Mouse (Mus musculus): Measurements from ENCODE around the gene Dgki. TPM values are rescaled to one million over a fixed set of nuclear protein-coding genes. Genes with fewer than 3 reads are reported as not detected.
A peak's percentile ranks its signal among the peaks of the same experiment; 100 is the strongest.

Dgki gene
- total and polyA plus RNA-seq, 3 experiments, result 4.4 to 8.7 (median 7.7) TPM

DNA sequence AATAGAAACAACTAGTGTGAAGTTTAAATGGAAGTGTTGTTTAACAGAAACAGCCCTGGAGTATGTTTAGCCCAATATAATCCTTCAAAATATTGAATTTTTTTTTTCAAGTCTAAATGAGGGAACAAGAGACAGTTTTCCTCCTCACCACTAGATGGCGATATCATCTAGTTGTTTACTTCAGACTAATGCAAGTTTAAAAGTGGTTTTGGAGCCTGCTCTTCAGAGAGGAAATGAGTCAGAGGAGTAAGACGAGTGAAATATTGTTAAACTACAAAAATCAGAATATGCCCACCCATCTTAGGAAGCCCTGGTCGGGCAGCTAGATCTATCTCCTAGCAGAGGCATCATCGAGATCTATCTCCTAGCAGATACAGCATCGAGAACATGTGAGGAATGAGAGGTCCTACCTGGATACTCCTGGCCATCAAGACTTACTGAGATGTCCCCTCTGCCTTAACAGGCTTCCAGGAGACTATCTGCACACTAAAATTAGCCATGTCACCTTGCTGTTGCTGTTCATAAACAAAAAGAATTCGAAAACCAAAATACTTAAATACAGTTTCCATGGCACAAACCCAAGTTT, 245.5 kb downstream of the Dgki start:
- Histone ChIP-seq H3K79me2 (replicated peaks; ENCODE audit: control insufficient read depth, extremely low read depth, insufficient read depth, poor library complexity, severe bottlenecking) (peaks cover 17% of the 10 kb centered on the region; the same call in 1 of the 2 replicates), H3K36me3 (replicated peaks in 1 of 2; ENCODE audit: control insufficient read depth in 1 of 2, insufficient read depth in 1 of 2, low read length in 1 of 2) (peaks cover 0 to 30% of the 10 kb centered on the region in 2 experiments), H3K9ac (ENCODE audit: insufficient read depth, low read depth) (peak overlapping the region; percentile 88), H3K27me3 (replicated peaks) (no peaks in the 10 kb centered on the region), H3K27ac (ENCODE audit: insufficient read depth, low read depth) (peak overlapping the region; percentile 99), H3K9me3 (replicated peaks; ENCODE audit: low read length) (no peaks in the 10 kb centered on the region), H3K4me2 (ENCODE audit: insufficient read depth, low read depth, poor library complexity, severe bottlenecking) (peak overlapping the region; percentile 38), H3K4me3 (replicated peaks in 1 of 3; ENCODE audit: low read depth in 2 of 3, low read length in 2 of 3, poor library complexity in 1 of 3) (peak overlapping the region; percentile 9 to 47 (median 14)), H3K4me1 (ENCODE audit: control insufficient read depth in 1 of 2, insufficient read depth in 2 of 2) (peaks cover 24 to 88% of the 10 kb centered on the region in 2 experiments)
- in situ Hi-C loops (cut with MboI; ENCODE audit: low pct_ligation_motif_present, low pct_unique_long_range_greater_than_20kb, low sequenced_read_pairs), result loop anchor here (5.0 to 10.0 kb wide), 2 partner anchors 298 to 390 kb away; partner anchors contain the start of gene Creb3l2
- TF ChIP-seq MEF2A (IDR thresholded peaks at IDR 0.05; ENCODE audit: borderline replicate concordance, low read depth, low read length) (no peak), CTCF (conservative IDR thresholded peaks at IDR 0.05 in 1 of 2, IDR thresholded peaks at IDR 0.05 in 1 of 2; ENCODE audit: low read depth in 2 of 2, low read length in 2 of 2) (peak; percentile 51 to 87; a peak in 3 of 4 replicates), NRF1 (IDR thresholded peaks at IDR 0.05; ENCODE audit: low read depth, low read length) (no peak), EP300 (IDR thresholded peaks at IDR 0.05; ENCODE audit: low read length) (peak; percentile 39; the same call in 1 of the 2 replicates), ETS1 (conservative IDR thresholded peaks at IDR 0.05; ENCODE audit: low read depth, low read length) (peak; percentile 60; the same call in 1 of the 2 replicates), ELF1 (IDR thresholded peaks at IDR 0.05; ENCODE audit: low read depth, low read length) (no peak), TCF12 (IDR thresholded peaks at IDR 0.05; ENCODE audit: low read depth, low read length) (no peak), E2F4 (IDR thresholded peaks at IDR 0.05; ENCODE audit: insufficient replicate concordance, low read depth, low read length) (no peak), BHLHE40 (IDR thresholded peaks at IDR 0.05; ENCODE audit: low read depth, low read length) (peak; percentile 41; the same call in 1 of the 2 replicates), IRF4 (IDR thresholded peaks at IDR 0.05; ENCODE audit: low read depth, low read length) (peak; percentile 68; the same call in 1 of the 2 replicates), JUND (conservative IDR thresholded peaks at IDR 0.05; ENCODE audit: low read depth, low read length) (peak; percentile 87), POLR2AphosphoS2 (IDR thresholded peaks at IDR 0.05; ENCODE audit: low read depth, low read length) (no peak), ZNF384 (IDR thresholded peaks at IDR 0.05; ENCODE audit: low read depth, low read length) (peak; percentile 87), ZKSCAN1 (IDR thresholded peaks at IDR 0.05; ENCODE audit: borderline replicate concordance, low read depth, low read length) (no peak), CHD2 (IDR thresholded peaks at IDR 0.05; ENCODE audit: low read length) (no peak), JUN (IDR thresholded peaks at IDR 0.05; ENCODE audit: insufficient read depth, low read depth, low read length) (no peak; the same call in 1 of the 2 replicates), GABPA (IDR thresholded peaks at IDR 0.05; ENCODE audit: insufficient replicate concordance, low read depth, low read length) (no peak), USF2 (conservative IDR thresholded peaks at IDR 0.05; ENCODE audit: low read depth, low read length) (no peak), MXI1 (IDR thresholded peaks at IDR 0.05; ENCODE audit: low read depth, low read length) (no peak), NELFE (IDR thresholded peaks at IDR 0.05; ENCODE audit: low read depth, low read length) (no peak), MAFK (IDR thresholded peaks at IDR 0.05; ENCODE audit: insufficient replicate concordance, low read length) (no peak), MAZ (IDR thresholded peaks at IDR 0.05; ENCODE audit: low read depth, low read length) (no peak), MAX (IDR thresholded peaks at IDR 0.05; ENCODE audit: low read length) (no peak), UBTF (IDR thresholded peaks at IDR 0.05; ENCODE audit: low read depth, low read length) (no peak), ZC3H11A (IDR thresholded peaks at IDR 0.05; ENCODE audit: low read depth, low read length) (no peak; the same call in 1 of the 2 replicates), MYC (IDR thresholded peaks at IDR 0.05; ENCODE audit: low read depth, low read length) (peak; percentile 72; the same call in 1 of the 2 replicates), USF1 (IDR thresholded peaks at IDR 0.05; ENCODE audit: low read depth, low read length) (no peak), POLR2A (IDR thresholded peaks at IDR 0.05; ENCODE audit: low read depth, low read length) (peak; percentile 16; the same call in 1 of the 2 replicates), ZMIZ1 (IDR thresholded peaks at IDR 0.05; ENCODE audit: low read depth, low read length) (no peak), PAX5 (IDR thresholded peaks at IDR 0.05; ENCODE audit: low read length) (no peak), RCOR1 (conservative IDR thresholded peaks at IDR 0.05; ENCODE audit: low read depth, low read length) (no peak), HCFC1 (IDR thresholded peaks at IDR 0.05; ENCODE audit: low read depth, low read length) (no peak; the same call in 1 of the 2 replicates), SIN3A (IDR thresholded peaks at IDR 0.05; ENCODE audit: low read length) (no peak), TBP (conservative IDR thresholded peaks at IDR 0.05; ENCODE audit: low read depth, low read length) (peak; percentile 44; the same call in 1 of the 2 replicates), KAT2A (IDR thresholded peaks at IDR 0.05; ENCODE audit: insufficient replicate concordance, low read length) (no peak), CHD1 (IDR thresholded peaks at IDR 0.05; ENCODE audit: low read depth, low read length) (peak; percentile 88; the same call in 1 of the 2 replicates), SMC3 (IDR thresholded peaks at IDR 0.05; ENCODE audit: low read depth, low read length) (peak; percentile 70), RAD21 (IDR thresholded peaks at IDR 0.05; ENCODE audit: low read depth, low read length) (peak; percentile 91)
- DNase-seq (ENCODE audit: extremely low read depth), result peak; percentile 81
- dilution Hi-C loops (cut with MboI; ENCODE audit: extremely low pct_ligation_motif_present, extremely low pct_unique_long_range_greater_than_20kb, low sequenced_read_pairs), result no loop called here

All from CH12.LX (cell line).